Mouse (Mus musculus) c-Kit-negative CD71-positive TER-119-positive erythroid progenitor cells, embryonic 14.5 days (primary cell): ENCODE data around the gene Nxph1.
A peak's percentile ranks its signal among the peaks of the same experiment; 100 is the strongest.

Experiments used
- DNase-seq: peaks from one replicate; pipeline ENCODE4 v3.0.0-alpha.2; 2013; ENCODE audit warnings: low read depth, low spot score

Nxph1 gene

GRCm38 (mm10) chr6:8948131-8948470 is at the start of gene Nxph1:
Gene Nxph1 (plus strand): TSS chr6:8948431.
- no peak for DNase-seq

DNA sequence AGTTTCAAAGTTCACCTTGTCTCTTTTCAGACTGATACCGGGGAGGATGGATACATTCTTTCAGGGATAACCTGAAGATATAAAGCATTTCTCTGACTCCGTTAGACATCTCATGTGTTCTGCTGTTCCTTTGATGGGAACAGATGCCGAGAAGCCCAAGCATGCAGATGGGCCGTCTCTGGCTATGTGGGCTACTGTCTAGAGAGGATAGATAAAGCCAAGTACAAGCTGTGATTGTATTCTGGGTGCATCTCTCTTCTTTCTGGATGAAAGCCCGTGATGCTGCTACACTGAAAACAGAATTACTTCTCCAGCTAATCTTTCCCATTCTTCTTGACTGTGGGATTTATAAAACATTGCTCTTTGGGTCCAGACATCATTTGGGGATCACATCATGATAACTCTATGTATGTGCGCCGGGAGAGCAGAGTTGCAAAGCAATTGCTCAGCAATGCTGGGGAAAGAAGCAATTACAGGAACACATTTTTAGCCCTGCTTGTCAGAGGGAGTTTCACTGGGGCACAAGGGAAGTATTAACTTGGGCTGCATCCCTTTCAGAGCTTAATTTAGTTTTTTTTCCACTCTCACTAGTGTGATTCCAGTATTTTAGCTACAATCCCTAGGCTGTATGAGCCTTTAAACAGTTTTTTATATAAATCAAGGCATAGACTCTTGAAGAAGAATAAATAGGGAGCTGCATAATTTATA is 48.1 kb upstream of the Nxph1 start:
- no peak for DNase-seq

GRCm38 (mm10) chr6:8900729-8901122 is 47.5 kb upstream of the Nxph1 start:
- DNase-seq, result no peak

DNA sequence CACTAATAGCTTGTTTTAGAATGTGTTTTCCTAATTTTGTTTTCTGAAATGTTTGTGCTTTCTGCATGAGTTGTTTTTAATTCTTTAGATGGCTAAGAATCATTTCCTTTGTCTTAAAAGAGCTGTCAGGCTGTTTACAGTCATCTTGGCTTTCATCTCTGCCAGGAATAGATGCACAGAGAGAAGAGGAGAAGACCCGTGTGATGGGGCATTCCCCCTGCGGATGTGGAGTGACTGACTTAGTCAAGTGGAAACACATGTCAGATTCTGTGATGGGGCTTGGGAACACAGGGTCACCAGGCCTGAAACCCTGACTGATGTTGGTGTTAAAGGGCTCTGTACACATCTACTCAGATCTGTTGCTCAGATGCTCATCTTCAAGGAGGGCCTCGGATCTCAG is 40.3 kb upstream of the Nxph1 start:
- DNase-seq, result no peak

DNA sequence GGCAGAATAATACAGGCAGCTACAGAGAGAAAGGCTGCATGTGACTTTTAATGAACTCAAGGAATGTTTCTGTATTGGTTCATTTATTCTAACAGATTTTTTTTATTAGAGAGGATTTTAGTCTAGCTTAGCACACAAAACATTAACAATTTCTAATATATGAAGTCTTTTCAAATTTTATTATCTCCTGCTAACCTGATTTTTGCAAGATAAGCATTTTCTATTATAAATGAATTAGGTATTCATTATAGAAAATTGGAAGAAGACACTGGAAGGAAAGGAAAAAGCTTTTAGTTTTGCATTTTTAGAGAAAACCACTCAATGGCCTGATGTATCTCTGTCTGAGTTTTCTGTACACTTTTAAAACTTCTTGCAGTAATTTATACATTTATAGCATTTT is 34.8 kb upstream of the Nxph1 start:
- no peak for DNase-seq

DNA sequence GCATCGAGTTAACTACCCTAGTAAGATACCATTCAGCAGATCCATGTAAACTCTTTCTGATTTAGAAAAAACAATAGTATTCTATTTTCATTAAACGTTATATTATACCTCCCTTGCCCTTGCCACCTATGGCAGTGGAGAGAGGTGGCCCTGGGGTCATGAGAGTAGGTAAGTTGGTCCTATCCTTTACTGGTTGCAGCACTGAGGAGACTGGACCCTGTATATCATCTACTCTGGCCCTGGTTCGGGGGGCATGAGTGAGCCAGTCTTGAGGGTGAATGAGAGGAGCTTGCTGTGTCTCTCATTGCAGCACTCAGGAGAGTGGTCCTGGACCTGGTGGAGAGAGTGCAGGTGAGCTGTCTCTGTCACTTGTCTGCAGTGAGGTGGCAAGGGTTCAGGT is 33.5 kb upstream of the Nxph1 start:
- no peak for DNase-seq

DNA sequence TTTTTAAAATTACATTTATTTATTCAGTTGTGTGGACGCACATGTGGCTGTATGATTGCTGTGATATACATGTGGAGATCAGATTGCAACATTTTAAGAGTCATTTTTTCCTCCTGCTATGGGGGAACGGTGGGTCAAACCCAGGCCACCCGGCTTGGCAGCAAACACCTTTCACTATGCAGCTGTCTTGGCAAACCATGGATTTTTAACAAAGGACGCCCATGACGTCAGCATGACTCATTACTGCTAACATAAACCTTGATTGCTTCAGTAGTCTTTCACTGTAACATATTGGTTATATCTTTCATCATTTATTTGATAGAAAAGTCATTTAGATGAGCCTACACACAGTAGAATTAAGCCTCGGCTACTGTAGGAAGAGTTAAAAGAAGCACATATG is 23.8 kb upstream of the Nxph1 start:
- DNase-seq, result no peak

- DNase-seq, result no peak
Observed at GRCm38 (mm10) chr6:8935241-8935640, 13.0 kb upstream of the Nxph1 start.

- peak; percentile 20 for DNase-seq
Observed at GRCm38 (mm10) chr6:8935705-8936104, 12.5 kb upstream of the Nxph1 start.

DNA sequence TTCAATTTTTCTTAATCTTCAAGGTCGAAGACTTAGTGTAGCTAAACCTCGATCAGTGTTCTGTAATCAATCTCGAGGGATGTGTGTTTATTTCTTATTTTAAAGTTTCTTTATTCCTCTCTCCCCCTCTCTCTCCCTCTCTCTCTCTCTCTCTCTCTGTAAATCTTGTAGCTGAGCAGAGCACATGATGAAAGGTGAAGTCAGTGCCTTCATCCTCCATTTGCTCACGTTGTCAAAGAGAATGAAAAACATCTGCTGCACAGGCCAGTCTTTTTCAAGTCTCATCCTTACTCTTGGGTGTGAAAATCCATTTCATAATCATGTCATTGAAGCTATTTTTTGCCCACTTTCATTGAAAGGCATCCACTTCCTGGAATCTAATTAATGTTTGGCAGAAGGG is 12.1 kb upstream of the Nxph1 start:
- no peak for DNase-seq

- DNase-seq, result no peak
Observed at GRCm38 (mm10) chr6:8948471-8949411, 510 bp downstream of the Nxph1 start.

GRCm38 (mm10) chr6:8949665-8950201 is 1.5 kb downstream of the Nxph1 start:
- no peak for DNase-seq

GRCm38 (mm10) chr6:8950611-8951325 is 2.5 kb downstream of the Nxph1 start:
- no peak for DNase-seq

- no peak for DNase-seq
Observed at GRCm38 (mm10) chr6:8951326-8951695, 3.1 kb downstream of the Nxph1 start.

- no peak for DNase-seq
Observed at GRCm38 (mm10) chr6:8951884-8952590, 3.8 kb downstream of the Nxph1 start.

- no peak for DNase-seq
Observed at GRCm38 (mm10) chr6:8955817-8956529, 7.7 kb downstream of the Nxph1 start.

DNA sequence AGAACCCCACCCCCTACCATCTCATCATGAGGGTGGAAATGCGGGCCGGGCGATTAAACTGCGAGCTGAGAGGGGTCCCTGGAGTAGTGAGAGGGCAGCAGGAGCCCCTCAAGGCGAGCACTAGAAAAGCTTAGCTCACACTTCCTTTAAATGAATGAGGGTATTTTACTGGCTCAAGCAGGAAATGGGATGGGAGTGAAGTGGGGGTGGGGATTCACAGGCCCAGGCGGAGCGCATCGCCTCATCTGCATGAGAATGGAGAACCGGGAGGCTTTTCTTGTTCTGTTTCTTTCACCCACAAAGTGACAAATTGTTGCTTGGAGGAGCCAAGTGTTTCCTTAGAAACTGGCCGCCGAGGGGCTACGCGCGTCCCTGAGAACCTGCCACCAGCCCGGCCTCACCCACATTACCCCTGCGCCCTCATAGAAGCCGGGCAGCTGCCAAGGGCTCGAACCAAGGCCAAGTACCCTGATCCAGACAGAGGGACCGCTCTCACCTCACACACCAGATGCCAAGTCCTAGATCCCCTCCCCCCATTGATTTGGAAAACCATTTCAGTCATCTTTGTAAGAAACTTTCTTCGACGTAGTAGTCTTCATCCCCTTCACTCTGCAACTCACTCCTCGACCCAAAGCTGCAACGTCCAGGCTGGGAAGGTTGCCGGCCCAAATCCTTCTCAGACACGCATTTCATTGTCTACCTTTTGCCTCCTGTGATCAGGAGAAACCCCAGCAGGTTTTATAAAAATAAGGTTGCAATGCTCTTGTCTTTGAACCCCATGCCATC is 8.7 kb downstream of the Nxph1 start:
- no peak for DNase-seq

GRCm38 (mm10) chr6:8957529-8957887 is 9.3 kb downstream of the Nxph1 start:
- DNase-seq, result no peak

GRCm38 (mm10) chr6:8958081-8958919 is 10.1 kb downstream of the Nxph1 start:
- no peak for DNase-seq
